Mouse (Mus musculus) ovary, postnatal 10 days (tissue): Measurements from ENCODE around the gene Morn5.

ENCODE experiments used
- DNase-seq: peaks from one replicate; pipeline ENCODE4 v3.0.0; 2022; ENCODE audit warnings: low spot score

Gene Morn5

DNA sequence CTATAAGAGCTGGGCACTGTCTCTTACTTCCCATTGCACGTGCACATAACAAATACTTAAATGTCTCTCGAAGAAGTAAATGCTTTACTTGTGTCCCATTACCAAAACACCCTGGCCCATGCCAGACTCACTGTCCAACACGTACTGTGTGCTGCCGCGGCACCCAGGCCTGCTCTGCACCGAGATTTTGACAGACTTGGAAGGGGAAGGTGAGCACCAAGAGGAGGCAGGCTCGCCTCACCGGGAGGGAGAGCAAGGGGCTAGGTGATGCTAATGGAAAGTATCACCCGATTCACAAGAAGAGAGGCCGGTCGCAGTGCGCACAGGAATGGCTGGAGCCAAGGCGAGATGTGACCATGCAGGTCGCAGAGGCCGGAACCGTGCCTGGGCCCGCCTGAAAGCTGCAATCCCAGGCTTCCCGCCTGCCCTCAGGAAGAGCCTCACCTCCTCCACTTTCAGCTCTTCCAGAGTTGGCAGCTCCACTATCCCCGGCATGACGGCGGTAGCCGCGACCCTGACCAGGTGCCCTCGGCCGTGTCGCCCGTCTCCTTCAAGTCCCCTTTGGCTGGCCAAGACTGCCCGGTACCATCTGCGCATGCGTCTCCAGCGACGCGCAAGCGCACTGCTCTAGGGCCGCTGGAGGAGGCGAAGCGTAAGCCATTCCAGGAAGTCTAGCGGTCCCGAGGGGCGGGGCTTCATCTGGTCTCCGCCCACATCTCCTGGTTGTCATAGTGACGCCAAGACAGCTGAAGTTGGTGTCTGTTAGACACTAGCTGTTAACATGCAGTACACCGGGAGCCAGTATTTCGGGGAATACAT, at the start of gene Morn5, which contains the start of gene Ndufa8:
TSS of gene Morn5 (plus strand) at position 711 of the 819 bp plus-strand sequence.
TSS of gene Ndufa8 (minus strand) at position 659 of the 819 bp plus-strand sequence.
- DNase-seq: peak; percentile 99

DNA sequence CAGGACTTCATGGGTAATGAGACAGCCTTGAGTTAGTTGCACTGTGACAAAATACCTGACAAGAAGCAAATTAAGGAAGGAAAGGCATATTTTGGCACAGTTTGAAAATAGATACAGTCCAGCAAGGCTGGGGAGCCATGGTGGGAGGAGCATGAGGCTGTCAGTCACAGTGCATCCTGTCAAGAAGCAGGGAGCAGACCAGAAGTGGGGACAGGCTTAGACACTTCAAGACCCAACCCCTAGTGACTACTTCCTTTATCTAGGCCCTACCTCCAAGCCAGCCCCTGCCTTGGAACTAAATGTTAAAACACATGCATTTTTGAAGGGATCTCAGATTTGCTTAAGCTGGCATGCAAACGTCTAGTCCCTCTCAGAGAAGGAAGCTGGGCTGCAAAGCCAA, 48.9 kb upstream of the Morn5 start:
- no peak for DNase-seq

DNA sequence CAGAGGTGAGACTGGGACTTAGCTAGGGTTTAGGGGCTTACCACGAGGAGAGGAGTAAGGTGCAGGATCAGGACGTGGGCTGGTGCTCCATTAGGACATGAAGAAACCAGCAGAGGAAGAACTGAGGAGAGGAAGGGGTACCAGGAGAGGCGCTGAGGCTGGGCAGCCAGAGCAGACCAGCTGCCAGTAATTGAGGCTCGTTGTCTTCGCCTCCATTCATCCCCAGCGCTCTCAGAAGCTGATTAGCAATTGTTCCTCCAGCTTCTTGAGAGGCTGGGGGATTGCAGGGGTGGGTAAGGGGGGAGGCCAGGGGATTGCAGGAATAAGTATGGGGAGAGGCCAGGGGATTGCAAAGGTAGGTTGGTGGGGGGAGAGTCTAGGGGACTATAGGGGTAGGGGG, 47.1 kb upstream of the Morn5 start:
- DNase-seq: no peak

DNA sequence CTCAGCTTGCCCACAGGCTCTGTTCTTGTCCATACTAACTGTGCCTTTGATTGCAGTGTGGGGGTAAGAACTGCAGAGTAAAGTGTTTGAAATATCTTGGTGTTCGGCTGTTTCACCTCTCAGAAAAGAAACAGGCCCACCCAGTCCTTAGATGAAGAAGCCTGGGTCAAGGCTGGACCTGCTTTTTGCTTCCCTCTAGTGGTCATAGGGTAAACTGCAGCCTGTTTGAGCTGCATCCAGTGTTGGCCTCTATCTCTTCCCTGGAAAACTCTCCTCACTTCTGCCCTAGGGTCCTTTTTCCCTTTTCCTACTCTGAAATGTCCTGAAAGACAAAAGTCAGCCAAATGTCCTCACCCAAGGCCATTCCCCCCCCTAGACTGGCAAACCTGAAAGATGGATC, 41.2 kb upstream of the Morn5 start:
- no peak for DNase-seq

DNA sequence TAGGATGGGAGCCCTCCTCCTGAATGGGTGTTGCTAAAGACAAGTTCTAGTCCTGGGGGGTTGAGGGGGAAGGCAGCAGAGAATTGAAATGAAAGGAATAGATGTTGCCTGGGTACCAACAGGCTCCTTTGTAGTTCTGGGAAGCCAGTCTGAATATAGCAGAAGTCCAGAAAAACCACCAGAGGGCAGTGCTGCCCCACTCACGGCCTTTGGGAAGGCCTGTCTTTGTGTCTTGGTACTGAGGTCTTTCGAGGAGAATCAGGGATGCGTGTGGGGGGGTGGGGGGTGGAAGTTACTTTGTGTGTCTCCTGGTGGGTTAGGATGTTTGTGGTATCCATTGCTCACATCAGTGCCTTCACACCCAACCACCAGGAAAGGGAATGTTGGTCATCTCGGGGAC, 39.9 kb upstream of the Morn5 start:
- DNase-seq: no peak

DNA sequence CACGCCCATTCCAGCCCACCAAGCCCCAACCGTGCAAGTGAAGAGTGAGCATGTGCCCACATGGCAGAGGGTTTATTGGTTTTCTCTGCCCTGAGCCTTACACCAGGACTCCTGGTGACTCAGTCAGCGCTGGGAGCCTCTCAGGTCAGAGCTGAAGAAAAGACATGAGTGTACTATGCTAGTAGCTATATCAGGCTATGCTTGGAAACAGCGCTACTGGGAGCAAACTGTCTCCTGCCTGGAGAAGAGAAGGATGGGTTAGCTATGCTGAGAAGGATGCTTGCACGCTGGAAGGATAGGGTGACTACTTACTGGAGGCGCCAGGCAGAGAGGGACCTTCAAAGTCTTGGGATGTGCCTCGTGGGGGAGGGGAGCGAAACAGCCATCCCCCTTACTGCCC, 38.7 kb upstream of the Morn5 start:
- no peak for DNase-seq

DNA sequence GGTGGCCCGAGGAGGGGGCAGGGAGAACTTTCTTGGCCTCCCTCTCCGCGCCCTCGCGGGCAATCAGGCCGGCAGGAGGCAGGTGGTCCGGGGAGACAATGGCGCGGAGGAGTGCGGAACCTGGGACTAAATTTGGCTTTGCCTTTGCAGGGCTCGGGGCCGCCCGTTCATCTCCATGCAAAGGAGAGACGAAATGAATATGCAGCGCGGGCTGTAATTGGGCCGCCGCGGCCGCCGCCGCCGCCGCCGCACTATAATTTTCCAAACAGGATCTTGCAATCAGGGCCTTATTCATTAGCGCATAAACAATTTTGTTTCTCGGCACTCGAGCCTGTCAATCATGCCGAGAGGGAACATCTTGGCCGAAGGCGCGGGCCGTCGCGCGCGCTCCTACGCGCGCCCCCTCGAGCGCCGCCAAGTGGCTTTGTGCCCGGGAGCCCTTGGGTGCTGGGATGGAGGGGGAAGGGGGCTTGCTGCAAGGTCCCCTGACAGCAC, 37.9 kb upstream of the Morn5 start:
- DNase-seq: no peak

DNA sequence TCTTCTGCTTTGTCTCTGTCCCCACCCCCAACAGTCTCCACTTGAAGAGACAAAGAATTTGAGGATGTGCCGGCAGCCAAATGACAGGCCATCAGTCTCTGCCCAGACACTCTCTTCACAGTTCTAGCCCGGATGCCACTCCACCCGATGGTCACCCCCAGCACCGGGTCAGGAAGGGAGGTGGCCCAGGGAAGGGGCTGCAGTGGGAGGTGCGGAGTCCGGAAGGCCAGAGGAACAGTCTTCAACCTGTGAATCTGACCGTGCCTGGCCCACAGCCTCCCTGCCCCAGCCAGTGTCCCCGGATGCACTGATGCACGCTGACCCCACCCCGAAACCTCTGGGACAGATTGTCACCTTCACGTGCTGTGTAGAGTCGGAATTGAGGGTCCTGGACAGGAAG, 36.2 kb upstream of the Morn5 start:
- DNase-seq: no peak

DNA sequence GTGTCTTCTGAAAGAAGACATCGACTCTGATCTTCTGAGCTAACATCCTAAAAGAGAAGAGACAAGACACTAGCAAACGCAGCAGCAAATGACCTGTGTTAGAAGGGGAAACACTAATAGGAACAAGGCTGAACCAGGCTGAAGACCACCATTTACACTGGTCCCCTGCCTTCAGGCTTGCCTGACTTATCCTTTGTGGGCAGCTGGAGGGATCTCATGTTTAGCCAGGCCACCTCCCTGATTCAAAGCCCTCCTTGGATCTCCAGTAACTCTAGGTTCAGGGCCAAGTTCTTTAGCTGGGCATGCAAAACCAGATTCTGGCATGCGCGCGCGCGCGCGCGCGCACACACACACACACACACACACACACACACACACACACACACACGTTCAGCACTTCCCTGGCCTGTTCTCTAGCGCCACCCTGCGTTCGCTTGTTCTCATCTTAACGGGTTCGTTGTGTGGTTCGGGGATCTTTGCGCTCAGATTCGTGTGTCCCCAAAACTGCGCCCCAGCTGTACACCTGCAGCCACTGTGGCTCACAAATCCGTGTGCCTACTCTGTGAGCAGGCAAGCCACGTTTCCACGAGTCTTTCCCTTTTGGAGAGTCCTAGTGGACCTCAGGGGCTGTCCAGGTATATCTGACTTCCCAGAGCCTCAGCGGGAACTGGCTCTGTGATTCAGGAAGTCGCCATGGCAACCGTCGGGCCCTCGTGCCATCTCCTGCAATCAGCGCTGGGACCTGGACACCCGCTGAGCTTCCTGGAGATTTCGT, 27.7 kb upstream of the Morn5 start:
- DNase-seq: peak; percentile 50

DNA sequence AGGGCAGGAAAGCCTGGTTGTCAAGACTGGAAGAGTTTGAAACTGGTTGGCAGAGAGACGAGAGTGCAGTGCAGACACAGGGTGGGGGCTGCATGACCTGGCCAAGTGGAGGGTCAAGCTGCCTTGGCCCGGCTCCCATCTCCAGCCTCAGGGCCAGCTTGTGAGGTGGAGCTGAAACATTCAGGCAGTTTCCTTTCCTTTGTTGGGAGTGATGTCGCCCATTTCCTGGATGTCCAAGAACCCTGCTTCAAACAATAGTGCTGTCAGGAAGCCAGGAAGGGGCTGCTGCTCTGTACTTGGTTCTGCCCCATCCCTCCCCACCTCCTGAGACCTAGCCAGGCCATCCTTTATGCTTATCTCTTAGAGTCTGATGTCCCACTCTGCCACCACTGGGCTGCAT, 26.0 kb upstream of the Morn5 start:
- DNase-seq: no peak

DNA sequence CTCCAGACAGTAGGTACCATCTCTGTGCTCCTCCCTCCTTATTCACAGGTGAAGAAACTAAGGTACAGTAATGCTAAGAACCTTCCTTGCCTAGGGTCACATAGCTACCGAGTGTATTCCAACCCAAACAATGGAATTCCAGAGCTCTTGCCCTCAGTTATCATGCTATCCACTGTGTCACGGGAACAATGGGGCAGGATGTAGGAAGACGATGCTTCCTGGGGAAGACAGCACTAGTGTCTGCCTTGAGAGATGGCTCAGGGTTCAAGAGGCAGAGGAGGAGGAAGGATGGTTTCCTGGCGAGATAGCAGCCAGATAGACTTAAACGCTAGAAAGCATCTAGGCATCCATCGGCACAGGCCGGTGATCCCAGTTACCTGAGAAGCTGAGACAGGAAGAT, 16.4 kb upstream of the Morn5 start:
- no peak for DNase-seq

DNA sequence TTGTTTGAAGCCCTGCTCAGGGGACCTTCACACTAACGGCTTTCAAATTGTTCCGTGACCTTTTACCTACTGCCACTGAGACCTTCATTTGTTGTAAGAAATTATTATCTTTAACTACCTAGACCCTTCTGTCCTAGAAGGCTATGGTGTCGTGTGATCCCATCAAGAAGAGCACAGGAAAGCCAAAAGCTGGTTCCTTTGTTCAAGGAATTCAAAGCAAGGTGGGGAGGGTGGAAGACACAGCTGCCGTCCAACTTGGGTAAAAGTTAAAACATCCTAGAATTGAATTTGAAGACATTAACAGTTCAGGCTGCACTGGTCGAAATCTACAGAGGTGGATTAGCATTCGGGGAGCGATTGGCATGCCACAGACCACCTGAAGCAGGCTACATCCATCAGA, 15.3 kb upstream of the Morn5 start:
- DNase-seq: no peak

DNA sequence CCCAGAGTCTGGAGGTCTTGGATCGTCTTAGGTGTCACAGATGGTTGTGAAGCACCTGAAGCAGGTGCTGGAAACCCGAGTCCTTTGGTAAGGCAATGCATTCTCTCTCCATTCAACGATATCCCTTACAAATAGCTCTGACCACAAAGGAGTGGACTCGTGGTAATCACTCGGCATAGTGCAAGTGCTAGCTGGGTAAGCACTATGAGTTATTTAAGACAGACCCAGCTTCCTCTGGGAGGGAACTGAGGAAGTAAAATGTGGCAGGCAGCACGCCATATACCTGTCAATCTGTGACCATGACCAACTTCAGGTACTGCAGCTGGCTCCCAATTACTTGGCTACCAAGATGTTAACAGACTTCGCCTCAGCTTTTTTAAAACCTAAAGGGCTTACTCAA, 14.4 kb upstream of the Morn5 start:
- DNase-seq: no peak

DNA sequence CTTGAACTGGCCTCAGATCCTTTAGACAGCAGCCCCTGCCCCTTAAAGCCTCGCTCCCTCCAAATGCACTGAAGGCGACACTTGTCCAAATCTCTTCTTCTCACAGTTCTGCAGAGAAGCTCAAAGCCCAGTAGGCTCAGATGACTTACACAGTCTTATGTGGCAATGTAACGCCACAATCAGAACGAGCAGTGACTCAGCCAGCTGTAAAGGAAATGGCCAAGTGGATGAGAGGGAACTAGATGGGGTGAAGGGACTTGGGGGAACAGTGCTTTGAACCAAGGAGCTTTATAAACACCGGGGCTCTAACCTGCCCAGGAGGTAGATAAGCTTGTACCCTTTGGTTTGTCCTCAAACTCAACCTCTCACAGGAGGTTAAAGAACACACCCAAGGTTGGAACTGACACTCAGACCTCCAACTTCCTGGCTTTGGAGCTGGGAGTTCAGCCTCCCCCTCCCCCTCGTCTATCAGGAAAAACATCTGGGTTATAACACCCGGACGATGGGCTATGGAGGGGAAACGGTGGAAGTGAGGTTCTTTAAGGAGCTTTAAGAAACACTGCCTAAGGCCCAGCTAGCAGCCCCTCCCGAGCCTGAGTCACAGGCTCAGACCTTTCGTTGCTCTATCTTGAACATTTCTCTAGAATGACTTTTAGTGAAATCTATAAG, 13.7 kb upstream of the Morn5 start:
- DNase-seq: no peak

DNA sequence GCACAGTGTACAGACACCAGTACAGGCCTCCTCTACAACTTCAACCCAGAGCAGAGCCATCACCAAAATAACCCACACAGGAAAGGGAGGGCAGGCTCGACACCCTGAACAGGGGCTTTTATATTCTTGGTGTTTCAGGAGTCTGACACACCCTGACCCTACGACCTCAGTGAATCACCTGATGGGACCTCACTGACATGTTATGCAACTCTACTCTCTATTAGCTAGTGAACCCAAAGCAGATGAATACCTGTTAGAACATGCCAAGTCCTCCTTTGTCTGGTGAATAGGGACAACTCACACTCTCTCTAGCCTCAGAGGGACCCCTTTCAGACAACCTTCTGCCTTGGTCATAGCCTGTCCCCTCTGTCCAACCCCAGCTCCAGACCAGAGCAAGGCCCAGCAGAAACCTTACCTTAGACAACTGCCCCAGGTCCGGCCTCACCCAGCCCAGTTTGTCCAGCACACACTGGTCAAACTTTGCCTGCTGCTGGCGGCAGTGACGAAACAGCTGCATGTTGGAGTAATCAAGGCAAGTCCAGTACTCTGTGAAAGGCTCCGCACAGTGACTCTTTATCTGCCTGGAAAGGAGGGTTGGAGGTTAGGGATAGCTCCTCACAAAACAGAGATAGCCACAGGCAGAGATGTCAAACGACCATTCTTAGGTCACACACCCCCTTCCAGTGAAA, 9.8 kb upstream of the Morn5 start:
- no peak for DNase-seq

DNA sequence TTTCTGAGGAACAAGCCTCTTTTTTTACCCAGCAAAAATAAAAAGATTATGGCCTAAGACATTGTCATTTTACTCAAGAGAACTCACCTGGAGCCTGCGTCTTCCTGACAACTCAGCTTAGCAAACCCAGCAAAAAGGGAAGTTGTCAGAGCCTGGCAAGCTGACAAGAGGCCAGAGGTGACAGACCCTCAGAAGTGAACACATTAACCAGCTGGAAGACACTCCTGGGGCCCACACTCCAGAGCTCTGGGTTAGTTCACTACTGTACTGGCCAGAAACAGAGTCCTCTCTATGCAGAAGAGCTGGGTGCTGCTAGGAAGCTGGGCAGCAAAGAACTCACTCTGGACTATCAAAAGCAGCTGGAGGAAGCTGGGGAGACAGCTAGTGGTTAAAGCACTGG, 8.4 kb upstream of the Morn5 start:
- no peak for DNase-seq

DNA sequence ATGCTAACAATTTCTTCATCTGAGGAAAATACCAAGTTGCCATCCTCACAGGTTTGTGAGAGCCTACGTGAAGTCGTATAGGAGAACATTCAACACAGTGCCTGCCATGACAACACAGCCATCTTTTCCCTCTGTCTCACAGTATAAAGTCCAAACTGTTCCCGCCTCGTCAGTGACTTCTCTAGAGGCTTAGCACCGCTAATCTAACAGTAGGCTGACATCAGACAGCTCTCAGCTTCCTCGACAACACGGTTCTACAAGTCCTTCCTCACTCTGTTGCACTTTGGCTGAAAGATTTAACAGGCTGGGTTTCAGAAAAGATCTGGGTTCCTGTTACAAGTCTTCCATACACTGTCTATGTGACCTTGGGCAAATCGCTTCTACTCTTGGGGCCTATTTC, 1.1 kb upstream of the Morn5 start:
- no peak for DNase-seq

DNA sequence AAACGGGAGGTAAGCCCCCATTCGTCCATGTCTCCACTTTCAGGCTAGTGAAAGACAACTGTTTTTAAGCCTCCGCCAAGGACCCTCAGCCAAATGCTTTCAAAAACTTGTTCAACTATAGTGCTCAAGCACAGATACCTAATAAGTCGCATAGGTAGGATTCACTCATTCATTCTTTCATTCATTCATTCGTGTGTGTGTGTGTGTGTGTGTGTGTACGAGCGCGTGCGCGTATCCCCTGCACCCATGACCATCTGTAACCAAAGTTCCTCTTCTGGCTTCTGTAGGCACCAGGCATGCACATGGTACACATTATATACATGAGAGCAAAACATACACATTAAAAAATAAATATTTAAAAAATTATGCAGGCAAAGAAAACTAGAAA, 303 bp downstream of the Morn5 start:
- no peak for DNase-seq

DNA sequence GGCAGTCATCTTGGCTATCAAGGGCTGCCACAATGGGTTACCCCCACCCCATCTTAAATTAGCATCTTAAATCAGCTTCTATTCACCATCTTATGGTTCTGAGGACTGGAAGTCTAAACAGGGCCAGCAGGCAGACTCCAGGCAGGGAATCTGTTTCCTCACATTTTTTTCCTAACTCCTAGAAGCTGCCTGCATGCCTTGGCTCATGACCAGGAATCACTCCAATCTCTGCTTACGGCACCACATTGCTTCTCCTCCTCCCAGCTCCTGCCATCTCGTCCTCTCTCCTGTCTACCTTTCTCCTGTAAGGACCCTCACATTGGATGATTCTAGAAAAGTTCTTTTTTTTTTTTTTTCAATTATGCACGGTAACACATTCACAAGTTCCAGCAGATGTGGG, 4.0 kb downstream of the Morn5 start:
- no peak for DNase-seq

DNA sequence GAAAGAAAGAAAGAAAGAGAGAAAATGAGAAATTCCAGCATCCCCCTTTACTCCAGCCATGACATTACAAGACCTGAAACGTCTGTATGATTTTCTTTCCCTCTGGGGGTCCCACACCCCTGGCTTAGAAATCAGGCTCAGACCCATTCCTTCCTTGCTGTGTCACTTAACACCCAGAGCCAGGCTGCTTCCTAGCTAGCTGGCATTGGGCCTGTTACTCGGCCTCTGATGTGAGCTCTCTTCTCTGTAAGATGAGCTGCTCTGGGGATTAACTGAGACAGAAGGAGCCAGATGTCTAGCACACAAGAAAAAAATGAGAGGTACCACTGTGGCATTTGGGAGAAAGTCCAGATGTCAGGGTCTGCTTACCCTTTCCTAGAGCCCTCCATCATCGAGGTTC, 7.0 kb downstream of the Morn5 start:
- no peak for DNase-seq

DNA sequence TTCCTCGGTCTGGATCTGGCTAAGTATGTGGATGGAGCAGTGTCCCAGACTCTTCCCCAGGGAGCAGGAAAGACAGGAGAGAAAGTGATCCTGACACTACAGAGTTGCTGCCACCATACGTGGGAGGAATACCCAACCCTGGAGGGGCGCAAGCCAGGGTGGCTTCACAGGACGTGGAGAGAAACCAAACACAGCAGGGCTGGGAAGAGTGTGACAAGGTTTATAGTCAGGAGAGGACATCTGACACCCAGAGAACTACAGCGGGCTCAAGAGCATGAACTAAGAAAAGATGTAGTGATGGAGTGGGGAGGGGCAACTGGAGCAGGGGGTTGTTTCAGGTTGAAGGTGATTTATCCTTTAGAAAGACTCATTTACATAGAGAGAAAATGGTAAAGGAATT, 12.2 kb downstream of the Morn5 start:
- DNase-seq: no peak

DNA sequence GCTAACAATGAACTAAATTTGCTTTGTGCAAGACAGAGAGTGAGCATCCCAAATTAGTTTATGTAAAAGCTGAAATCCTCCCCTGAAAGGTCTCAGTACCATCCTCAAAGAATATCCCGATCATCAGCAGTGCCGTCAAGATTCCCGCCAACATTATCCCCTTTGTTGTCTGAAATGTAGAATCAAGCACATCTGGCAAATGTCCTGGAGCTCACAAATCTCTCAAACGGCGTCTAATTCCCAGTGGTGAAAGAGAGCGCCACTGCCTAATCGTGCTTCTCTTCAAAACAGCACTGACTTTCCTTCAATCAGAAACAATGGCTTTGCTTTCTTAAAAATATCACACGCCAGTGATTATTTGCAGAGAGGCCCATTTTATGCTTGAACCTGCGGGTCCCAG, 17.9 kb downstream of the Morn5 start:
- DNase-seq: no peak
